Mouse (Mus musculus): Measurements from ENCODE around the gene Iqsec3. TPM values are rescaled to one million over a fixed set of nuclear protein-coding genes. Genes with fewer than 3 reads are reported as not detected.
A peak's percentile ranks its signal among the peaks of the same experiment; 100 is the strongest.

The Iqsec3 gene
- total RNA-seq, 2 experiments from 2014 or later = 81.2 to 83.8 TPM

DNA sequence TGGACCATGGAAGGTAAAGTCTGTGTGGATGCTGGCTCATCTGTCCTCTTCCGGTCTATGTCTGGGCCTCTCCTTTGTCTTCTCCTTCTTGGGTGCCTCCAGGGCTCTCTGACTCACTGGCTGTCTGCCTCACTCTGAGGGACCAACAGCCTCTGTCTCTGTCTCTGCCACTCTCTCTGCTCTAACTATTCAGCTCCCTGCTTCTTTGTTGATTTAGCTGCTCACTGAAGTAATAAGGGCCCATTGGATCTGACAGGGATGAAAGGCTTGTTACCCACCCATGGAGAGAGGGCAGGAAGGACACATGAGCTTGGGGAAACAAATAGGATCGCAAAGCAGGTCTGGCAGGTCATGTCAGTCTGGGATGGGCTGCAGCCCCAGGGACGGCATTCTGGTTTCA is 106.4 kb downstream of the Iqsec3 start:
- no peak for DNase-seq (ENCODE audit: low spot score in 2 of 2)

DNA sequence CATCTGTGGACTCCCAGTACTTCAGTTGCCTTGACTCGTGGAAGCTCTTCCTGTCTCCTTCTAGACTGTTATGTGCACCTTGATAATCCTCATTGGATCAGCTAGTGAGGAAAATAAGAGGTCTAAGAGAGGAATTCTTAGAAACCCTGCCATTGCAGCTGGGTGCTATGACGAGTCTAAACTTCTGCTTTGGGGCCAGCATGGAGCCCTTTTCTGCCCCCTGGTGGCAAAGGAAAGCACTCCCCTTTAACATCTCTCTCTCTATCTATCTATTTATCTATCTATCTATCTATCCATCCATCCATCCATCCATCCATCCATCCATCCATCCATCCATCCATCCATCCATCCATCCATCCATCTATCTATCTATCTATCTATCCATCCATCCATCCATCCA is 106.9 kb downstream of the Iqsec3 start:
- peak; percentile 30 to 43 for DNase-seq (ENCODE audit: low spot score in 2 of 2)

DNA sequence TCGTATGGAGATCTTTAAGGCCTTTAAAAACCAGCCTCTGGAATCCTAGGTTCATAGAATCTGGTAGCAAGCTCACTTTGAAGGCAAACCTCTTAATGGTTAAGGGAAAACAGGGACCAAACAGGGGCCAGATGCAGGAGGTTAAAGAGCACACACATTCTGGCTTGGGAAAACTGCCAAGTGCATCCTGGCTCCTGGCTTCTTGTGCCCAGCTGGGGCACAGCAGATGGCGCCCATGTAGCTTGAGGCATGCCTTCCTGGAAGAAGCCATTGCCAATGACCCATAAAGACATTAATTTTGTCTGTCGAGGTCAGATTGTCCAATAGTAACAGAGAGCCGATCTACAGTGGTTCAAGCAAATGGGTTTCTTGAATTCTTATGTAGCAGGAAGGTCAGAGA is 109.5 kb downstream of the Iqsec3 start:
- no peak for DNase-seq (ENCODE audit: low spot score in 2 of 2)

GRCm38 (mm10) chr6:121363061-121363460 is 110.4 kb downstream of the Iqsec3 start:
- DNase-seq (ENCODE audit: low spot score in 2 of 2) = no peak

GRCm38 (mm10) chr6:121357232-121357631 is 116.2 kb downstream of the Iqsec3 start:
- no peak for DNase-seq (ENCODE audit: low spot score in 2 of 2)

DNA sequence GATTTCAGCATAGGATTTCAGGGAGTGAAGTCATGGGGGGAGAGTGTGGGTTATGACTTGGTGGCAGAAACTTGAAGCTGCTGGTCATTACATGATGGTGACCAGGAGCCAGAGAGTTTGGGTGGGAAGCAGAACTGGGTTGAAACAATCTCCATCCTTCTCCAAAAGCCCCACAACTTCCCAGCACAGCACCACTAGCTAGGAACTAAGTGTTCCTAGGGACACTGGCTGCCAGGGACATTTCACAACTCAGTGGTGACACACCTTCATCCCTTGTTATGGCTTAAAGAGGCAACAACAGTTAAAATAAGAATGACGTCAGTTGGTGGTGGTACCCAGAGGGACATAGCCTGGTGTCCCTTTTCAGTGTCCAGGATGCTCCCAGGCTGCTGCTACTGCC is 117.4 kb downstream of the Iqsec3 start:
- DNase-seq (ENCODE audit: low spot score in 2 of 2) = no peak

DNA sequence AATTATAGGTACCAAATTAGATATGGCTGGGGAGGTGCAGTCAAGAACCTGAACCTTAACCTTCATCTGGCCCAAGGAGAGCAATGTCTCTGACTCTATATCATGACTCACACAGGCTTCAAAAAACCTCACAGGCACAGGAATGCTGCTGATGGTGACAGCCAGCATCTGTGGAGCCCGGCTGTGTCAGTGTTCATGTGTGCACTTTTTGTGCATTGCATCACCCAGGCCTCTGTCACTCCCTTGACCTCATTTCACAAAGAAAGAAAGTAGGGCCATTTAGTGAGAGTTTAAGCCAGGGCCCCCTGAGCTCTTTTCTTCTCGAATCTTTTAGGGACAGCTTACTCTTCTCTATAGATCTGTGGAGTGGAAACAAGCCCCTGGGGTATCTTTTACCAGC is 121.2 kb downstream of the Iqsec3 start:
- no peak for DNase-seq (ENCODE audit: low spot score in 2 of 2)

GRCm38 (mm10) chr6:121346428-121346827 is 127.0 kb downstream of the Iqsec3 start:
- no peak for DNase-seq (ENCODE audit: low spot score in 2 of 2)

- no peak for DNase-seq (ENCODE audit: low spot score in 2 of 2)
Observed at GRCm38 (mm10) chr6:121344329-121344728, 129.1 kb downstream of the Iqsec3 start.

DNA sequence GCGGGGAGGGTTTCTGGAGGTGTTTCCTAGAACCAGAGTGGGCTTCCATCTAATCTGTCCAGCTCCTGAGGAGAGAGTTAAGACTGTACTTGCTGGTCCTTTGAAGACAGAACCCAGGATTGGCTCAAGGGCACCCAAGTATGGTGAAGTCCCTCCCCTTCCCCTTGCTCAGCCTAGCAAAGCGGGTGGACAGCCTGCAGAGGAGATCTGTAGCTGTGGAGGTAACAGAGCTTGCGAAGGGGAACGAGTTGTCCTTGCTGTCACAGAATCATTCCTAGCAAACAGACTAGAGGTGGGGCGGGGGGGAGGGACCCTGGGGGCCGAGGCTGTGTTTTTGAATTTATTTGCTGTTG is 129.7 kb downstream of the Iqsec3 start:
- no peak for DNase-seq (ENCODE audit: low spot score in 2 of 2)

- DNase-seq (ENCODE audit: low spot score in 2 of 2) = no peak
Observed at GRCm38 (mm10) chr6:121343026-121343770, 130.3 kb downstream of the Iqsec3 start, which contains the start of gene Slc6a12. Slc6a12 (plus strand) TSS chr6:121343076.

GRCm38 (mm10) chr6:121341650-121342049 is 131.8 kb downstream of the Iqsec3 start:
- DNase-seq (ENCODE audit: low spot score in 2 of 2) = no peak

DNA sequence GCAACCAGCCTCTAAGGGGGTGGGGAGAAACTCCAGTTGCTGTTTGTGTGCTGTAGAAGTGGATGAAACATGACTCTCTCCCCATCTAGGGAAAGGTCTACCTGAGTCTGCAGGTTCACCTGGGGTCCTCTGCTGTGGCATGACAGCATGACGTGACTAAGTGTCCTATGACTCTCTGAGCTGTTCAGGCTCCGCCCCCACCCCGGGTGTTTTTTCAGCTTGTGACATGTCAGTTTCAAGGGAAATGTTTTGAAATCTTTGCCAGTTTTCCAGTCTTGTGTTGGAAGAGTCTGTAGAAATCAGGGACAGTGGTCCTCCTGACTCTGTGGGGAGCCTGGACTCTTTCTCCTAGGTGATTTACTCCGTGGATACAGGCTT is 135.0 kb downstream of the Iqsec3 start:
- DNase-seq (ENCODE audit: low spot score in 2 of 2) = no peak

DNA sequence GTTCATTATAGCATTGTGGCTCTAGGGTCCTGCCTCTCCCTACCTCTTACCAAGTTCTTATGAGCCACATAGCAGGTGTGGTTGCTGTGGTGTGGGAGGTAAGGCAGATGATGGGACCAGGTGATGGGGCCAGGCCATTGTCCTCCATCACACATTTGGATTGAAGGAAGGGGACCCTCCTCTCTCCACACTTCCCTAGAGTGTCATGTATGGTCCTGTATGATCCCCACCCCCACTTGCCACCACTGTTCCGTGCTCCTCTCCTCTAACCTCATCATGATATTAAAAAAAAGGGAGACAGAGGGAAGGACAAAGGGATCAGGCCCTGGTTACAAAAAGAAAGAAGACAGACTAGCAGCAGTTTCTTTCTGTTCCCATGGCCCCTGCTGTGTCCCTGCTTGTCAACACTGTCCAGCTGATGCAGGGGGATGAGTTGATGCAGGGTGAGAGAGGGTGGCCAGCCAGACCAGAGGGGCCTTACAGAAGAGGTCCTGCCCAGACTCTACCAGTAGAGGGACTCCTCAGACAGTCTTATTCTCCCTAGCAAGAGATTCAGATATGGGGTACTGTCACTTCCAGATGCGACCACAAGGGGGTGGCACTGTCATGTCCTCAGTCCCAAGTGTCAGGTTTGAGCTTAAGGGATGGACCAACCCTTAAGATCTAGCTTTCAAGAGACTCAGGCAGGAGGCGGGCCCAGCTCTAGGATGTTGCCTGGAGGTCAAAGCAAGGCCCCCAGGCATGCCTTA is 135.5 kb downstream of the Iqsec3 start:
- peak; percentile 89 for DNase-seq (ENCODE audit: low spot score in 2 of 2)

- DNase-seq (ENCODE audit: low spot score in 2 of 2) = no peak
Observed at GRCm38 (mm10) chr6:121337229-121337628, 136.2 kb downstream of the Iqsec3 start.

GRCm38 (mm10) chr6:121336558-121336957 is 136.9 kb downstream of the Iqsec3 start:
- no peak for DNase-seq (ENCODE audit: low spot score in 2 of 2)

GRCm38 (mm10) chr6:121335841-121336240 is 137.6 kb downstream of the Iqsec3 start:
- DNase-seq (ENCODE audit: low spot score in 2 of 2) = no peak

GRCm38 (mm10) chr6:121329848-121330508 is 143.5 kb downstream of the Iqsec3 start:
- peak in 1 of 2 experiments; percentile 43 for DNase-seq (ENCODE audit: low spot score in 2 of 2)

DNA sequence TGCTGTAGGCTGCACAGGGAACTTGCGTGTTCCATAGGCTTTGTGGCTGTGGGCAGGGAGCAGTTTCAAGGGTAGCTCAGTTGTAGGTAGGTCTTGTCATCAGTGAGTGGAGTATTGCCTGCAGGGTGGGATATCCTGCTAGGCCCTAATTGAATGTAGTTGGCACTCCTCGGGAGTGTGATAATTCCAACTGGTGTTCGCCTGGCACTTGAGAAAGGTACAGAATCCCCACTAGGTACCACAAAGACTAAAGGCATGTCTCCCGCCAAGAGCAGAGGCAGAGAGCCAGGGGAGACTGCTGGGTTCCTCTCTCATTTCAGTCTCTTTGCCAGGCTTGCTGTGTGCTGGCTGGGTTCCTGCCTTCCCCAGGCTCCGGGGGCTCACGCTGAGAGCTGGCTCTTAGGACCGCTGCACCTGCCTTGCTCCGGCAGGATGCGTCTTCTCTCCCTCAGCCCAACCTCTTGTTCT is 145.0 kb downstream of the Iqsec3 start:
- DNase-seq (ENCODE audit: low spot score in 2 of 2) = peak; percentile 70 to 78

DNA sequence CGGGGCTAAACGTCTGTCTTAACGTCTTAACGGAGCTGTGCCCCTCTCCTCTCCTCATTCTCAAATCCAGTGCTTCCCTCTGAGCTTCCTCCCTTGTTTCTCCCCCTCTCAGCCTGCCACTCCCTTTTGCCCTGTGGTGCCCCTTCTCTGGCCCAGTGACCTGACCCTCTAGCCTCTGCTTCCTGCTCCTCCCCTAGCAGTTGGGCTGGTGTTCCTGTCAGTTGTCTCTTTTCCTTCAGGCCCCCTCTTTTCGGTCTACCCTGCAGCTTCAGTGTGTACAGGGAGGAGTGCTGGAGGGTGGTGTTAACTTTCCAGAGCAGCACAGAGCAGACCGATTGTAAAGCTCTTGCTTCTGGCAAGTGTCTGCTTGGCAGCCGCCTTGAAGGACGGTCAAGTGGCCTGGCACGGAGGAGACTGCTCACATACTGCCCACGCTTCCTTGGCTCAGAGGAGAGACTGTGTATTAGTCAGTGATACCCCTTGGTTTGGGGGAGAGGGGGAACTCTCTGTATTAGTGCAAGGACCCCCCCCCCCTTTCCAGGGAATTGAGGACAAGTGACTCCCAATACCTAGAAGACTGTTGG is 146.9 kb downstream of the Iqsec3 start:
- DNase-seq (ENCODE audit: low spot score in 2 of 2) = no peak

DNA sequence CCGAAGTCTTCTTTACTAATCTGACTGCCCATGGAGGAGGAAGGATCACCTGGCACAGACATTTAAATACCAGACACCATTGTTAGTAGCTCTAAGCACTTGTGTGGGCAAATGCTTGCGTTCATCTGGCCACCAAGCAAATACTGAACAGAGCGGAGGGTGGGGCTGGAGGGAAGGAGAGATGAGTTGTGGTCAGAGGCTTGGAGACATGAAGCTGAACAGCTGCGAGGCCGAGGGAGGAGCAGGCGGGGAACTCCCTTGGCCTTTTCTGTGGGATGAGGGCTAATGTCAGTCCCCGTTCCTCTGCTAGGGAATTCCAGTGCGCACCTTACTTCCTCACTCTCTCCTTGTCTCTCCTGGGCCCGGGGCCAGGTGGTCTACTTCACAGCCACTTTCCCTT is 147.7 kb downstream of the Iqsec3 start:
- no peak for DNase-seq (ENCODE audit: low spot score in 2 of 2)

DNA sequence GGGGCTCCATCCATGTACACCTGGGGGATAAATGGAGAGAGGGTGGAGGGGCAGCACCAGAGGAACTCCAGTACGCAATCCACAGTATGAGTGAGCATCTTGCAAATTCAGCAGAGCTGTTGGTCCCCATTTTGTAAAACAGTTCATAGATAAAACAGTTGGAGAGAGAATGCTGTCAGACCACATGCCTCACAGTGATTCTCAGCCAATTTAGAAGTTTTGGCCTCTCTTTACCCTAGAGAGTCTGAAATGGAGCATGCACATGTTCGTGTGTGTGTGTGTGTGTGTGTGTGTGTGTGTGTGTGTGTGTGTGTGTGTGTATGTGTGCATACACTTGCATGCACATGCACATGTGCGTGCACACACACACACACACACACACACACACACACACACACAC is 148.2 kb downstream of the Iqsec3 start:
- DNase-seq (ENCODE audit: low spot score in 2 of 2) = no peak
